12 mouse cellular contexts compared by ENCODE assay signal in genomic region chr9:90293641-90294398, GRCm38 (mm10).
"Had no signal": no experiment of that assay in that cellular context is flagged by ENCODE, and none has a peak within 500 bp of the region (broad histone marks: within the 10 kb centered on the region; RNA-seq: fewer than 3 reads in every experiment).

No protein-coding gene starts in this region.

- ATAC-seq: liver, embryonic 12.5 days; lung, postnatal 0 days; midbrain, embryonic 16.5 days had no signal

- DNase-seq: kidney, adult 11 months; kidney, adult 9 months; kidney, postnatal 36 days; layer of hippocampus, adult 9-11 months; lung, adult 2 months; lung, postnatal 36 days; right cerebral cortex, postnatal 14 days; thymus, adult 2 months; thymus, postnatal 25 days had no signal
